Mouse (Mus musculus) E14TG2a.4 (cell line): ENCODE results near the gene Mapkbp1.

Source experiments
- CTCF ChIP-seq: conservative IDR thresholded peaks from 2 replicates; pipeline ENCODE4 v1.5.1; 2014; ENCODE audit warnings: low read length
- NANOG ChIP-seq: IDR thresholded peaks from 2 replicates; pipeline ENCODE4 v1.6.1; 2014; ENCODE audit warnings: borderline replicate concordance, low read length, mixed read lengths
- POU5F1 ChIP-seq: IDR thresholded peaks from 2 replicates; pipeline ENCODE4 v1.6.1; 2014; ENCODE audit warnings: low read length, borderline replicate concordance

- TF ChIP-seq CTCF: no peak
- no peak for TF ChIP-seq POU5F1
- TF ChIP-seq NANOG: no peak
Measured at GRCm38 (mm10) chr2:120037744-120038143, 65.2 kb downstream of the Mapkbp1 start.
